Mouse (Mus musculus) heart, embryonic 11.5 days (tissue): ENCODE measurements around the gene Trpc1. TPM values are rescaled to one million over a fixed set of nuclear protein-coding genes. Genes with fewer than 3 reads are reported as not detected.

Experiments used
- ATAC-seq: fragments of 200-750 bp; cut with Nextera tagmentation; replicated peaks from 2 replicates; pipeline ENCODE4 v1.8.0; 2017; ENCODE audit warnings: moderate library complexity; ENCODE audit not compliant: insufficient number of reproducible peaks, low FRiP score, low TSS enrichment
- H3K27ac ChIP-seq: fragments of 300-500 bp; sonication (generic); 2 replicates; pipeline ENCODE4 v1.5.1; 2014; ENCODE audit warnings: mild to moderate bottlenecking, low read depth, low read length
- H3K27me3 ChIP-seq: fragments of 300-500 bp; sonication (generic); 2 replicates; pipeline ENCODE4 v1.6.1; 2014; ENCODE audit warnings: mild to moderate bottlenecking, low read length, mixed read lengths; ENCODE audit not compliant: control insufficient read depth, insufficient read depth
- H3K36me3 ChIP-seq: fragments of 300-500 bp; sonication (generic); 2 replicates; pipeline ENCODE4 v1.6.1; 2014; ENCODE audit warnings: mild to moderate bottlenecking, low read length, moderate library complexity, mixed read lengths; ENCODE audit not compliant: control insufficient read depth, insufficient read depth
- H3K4me1 ChIP-seq: fragments of 300-500 bp; sonication (generic); 2 replicates; pipeline ENCODE4 v1.6.1; 2014; ENCODE audit warnings: low read length; ENCODE audit not compliant: control insufficient read depth, insufficient read depth
- H3K4me2 ChIP-seq: fragments of 300-500 bp; sonication (generic); 2 replicates; pipeline ENCODE4 v1.6.1; 2014; ENCODE audit warnings: mild to moderate bottlenecking, moderate library complexity
- H3K4me3 ChIP-seq: fragments of 300-500 bp; sonication (generic); 2 replicates; pipeline ENCODE4 v1.5.1; 2014; ENCODE audit warnings: low read depth, low read length
- H3K9ac ChIP-seq: fragments of 300-500 bp; sonication (generic); 2 replicates; pipeline ENCODE4 v1.6.1; 2014; ENCODE audit warnings: mild to moderate bottlenecking, low read depth, low read length, moderate library complexity
- H3K9me3 ChIP-seq: fragments of 300-500 bp; sonication (generic); replicated peaks from 2 replicates; pipeline ENCODE4 v1.6.1; 2016; ENCODE audit warnings: low read length; ENCODE audit not compliant: control insufficient read depth
- WGBS: fragments of 180-500 bp; shearing (Covaris S2); extraction: QIAGEN DNeasy Blood & Tissue Kit; methylation state at CpG from one replicate; pipeline ENCODE4 v1.1.7; 2014; ENCODE audit not compliant: insufficient replicate concordance; 5-methylcytosine and 5-hydroxymethylcytosine counted together
- polyA plus RNA-seq: library from polyadenylated mRNA; unstranded; fragments of >200 nt; fragmentation: Nextera tagmentation; extraction: Ambion mirVana; gene quantifications from 2 replicates; pipeline ENCODE4 v1.2.1, GENCODE M21; 2014

The Trpc1 gene
- polyA plus RNA-seq, 1 experiment from 2014 or later = 2.1 TPM

DNA sequence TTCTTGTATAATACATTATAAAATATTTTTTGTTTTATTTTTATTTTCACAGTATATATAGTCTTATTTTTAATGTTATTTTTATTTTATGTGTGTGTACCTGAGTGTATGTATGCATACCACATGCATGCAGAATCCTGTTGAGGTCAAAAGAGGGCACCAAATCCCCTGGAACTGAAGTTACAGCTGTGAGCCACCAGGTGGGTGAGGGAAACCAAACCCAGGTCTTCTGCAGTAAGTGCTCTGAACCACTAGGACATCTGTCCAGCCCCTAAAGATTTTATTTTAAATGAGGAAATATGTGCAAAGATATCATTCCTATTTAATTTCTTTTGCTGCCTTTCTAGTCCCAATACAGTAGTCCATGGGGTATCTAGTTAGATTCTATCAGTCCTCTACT, 41.2 kb downstream of the Trpc1 start:
- no peaks in the 10 kb centered on the region for H3K9me3 ChIP-seq
- no peaks in the 10 kb centered on the region for H3K36me3 ChIP-seq
- ATAC-seq = no peak
- no peaks in the 10 kb centered on the region for H3K27me3 ChIP-seq
- no peak overlapping the region for H3K4me3 ChIP-seq
- H3K4me1 ChIP-seq = no peaks in the 10 kb centered on the region
- no peak overlapping the region for H3K9ac ChIP-seq
- H3K4me2 ChIP-seq = no peak overlapping the region
- no peak overlapping the region for H3K27ac ChIP-seq

DNA sequence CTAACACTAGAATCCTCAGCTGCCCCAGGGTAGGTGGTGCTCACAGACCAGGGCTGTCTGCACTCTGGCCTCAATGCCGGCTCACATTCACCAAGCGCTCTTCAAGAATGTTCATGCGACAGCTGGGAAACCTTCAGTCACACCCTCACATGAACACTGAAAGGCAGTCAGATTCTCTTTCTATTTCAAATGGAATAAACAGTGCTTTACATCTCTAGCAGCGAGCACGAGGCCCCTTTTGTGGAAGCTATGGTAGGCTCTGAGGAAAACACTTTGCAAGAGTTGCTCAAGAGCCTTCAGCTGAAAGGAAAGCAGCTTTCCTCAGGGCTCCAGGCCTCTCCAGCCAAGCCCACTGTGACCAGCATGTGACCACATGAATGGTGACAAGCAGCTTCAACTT, 44.8 kb downstream of the Trpc1 start:
- H3K27me3 ChIP-seq = no peaks in the 10 kb centered on the region
- no peak overlapping the region for H3K9ac ChIP-seq
- H3K4me1 ChIP-seq = no peaks in the 10 kb centered on the region
- no peak overlapping the region for H3K27ac ChIP-seq
- no peak overlapping the region for H3K4me2 ChIP-seq
- ATAC-seq = no peak
- H3K4me3 ChIP-seq = no peak overlapping the region
- H3K36me3 ChIP-seq = no peaks in the 10 kb centered on the region
- no peaks in the 10 kb centered on the region for H3K9me3 ChIP-seq
- WGBS = 67% methylated on average over 5 of the region's 5 CpGs

DNA sequence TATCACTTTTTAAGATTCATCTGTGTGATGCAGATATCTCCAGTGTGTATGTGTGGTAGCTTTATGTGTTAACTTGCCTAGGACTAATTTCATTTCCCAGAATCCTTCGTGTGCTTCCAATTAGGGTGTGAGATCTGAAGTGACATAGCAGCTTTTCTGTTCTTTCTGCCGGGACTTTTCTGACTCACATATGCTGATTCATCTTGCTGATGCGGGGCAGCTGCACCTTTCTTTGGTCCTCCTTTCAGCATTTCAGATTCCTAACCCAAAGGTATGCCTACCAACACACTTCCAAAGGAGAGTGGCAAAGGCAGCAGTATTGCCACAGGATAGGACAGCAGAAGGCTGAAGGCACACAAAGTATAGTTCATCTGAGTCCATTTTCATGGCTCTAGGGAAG, 46.1 kb downstream of the Trpc1 start:
- 77% methylated on average over 3 of the region's 3 CpGs for WGBS
- no peak overlapping the region for H3K9ac ChIP-seq
- H3K4me2 ChIP-seq = no peak overlapping the region

DNA sequence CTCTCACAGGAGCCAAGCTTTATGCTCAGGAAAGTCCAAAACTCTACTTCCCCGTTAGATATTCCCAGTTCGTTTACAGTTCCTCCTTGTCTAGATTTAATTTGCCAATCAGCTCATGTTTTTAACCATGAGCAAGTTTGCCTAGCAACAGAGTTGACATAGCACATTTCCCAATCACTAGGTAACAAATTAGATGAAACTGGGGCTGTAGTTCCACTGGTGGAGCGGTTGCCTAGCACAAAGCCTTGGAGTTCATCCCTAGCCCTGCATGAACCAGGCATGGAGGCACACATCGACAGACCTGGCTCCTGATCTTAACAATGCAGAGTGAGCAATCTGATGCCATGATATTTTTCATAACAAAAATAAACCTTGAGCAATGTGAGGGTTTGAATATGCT, 50.9 kb downstream of the Trpc1 start:
- WGBS = 80% methylated on average over 4 of the region's 4 CpGs
- no peaks in the 10 kb centered on the region; the same call in 1 of the 2 replicates for H3K27me3 ChIP-seq
- no peak for ATAC-seq
- H3K36me3 ChIP-seq = no peaks in the 10 kb centered on the region
- no peak overlapping the region for H3K27ac ChIP-seq
- H3K4me2 ChIP-seq = no peak overlapping the region
- H3K4me3 ChIP-seq = no peak overlapping the region
- H3K9ac ChIP-seq = no peak overlapping the region
- H3K4me1 ChIP-seq = no peaks in the 10 kb centered on the region
- H3K9me3 ChIP-seq = no peaks in the 10 kb centered on the region

More for the DNA sequence above, 46.1 kb downstream of the Trpc1 start:
- no peak overlapping the region for H3K4me3 ChIP-seq
- no peak overlapping the region for H3K27ac ChIP-seq
- H3K4me1 ChIP-seq = no peaks in the 10 kb centered on the region
- no peaks in the 10 kb centered on the region for H3K27me3 ChIP-seq
- ATAC-seq = no peak
- no peaks in the 10 kb centered on the region for H3K36me3 ChIP-seq
- no peaks in the 10 kb centered on the region for H3K9me3 ChIP-seq

DNA sequence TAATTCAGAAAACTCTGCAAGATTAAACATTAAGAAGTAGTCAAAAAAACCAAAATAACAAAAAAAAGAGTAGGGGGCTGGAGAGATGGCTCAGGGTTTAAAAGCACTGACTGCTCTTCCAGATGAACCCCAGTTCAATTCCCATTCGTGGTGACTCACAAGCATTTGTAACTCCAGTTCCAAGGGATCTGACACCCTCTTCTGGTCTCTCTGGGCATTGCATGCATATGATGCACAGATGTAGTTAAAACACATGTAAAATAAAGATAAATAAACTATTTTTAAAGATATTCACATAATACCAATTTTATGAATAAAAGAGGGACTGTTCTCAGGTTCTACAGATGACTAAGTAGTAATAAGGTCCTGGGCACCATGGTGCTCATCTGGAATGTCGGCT, 52.4 kb downstream of the Trpc1 start:
- ATAC-seq = no peak
- no peak overlapping the region for H3K4me2 ChIP-seq
- H3K27ac ChIP-seq = no peak overlapping the region
- no peak overlapping the region for H3K4me3 ChIP-seq
- no peaks in the 10 kb centered on the region for H3K4me1 ChIP-seq
- no peak overlapping the region for H3K9ac ChIP-seq
- H3K27me3 ChIP-seq = no peaks in the 10 kb centered on the region; the same call in 1 of the 2 replicates
- H3K9me3 ChIP-seq = no peaks in the 10 kb centered on the region
- WGBS = 55% methylated on average over 2 of the region's 2 CpGs
- no peaks in the 10 kb centered on the region for H3K36me3 ChIP-seq

DNA sequence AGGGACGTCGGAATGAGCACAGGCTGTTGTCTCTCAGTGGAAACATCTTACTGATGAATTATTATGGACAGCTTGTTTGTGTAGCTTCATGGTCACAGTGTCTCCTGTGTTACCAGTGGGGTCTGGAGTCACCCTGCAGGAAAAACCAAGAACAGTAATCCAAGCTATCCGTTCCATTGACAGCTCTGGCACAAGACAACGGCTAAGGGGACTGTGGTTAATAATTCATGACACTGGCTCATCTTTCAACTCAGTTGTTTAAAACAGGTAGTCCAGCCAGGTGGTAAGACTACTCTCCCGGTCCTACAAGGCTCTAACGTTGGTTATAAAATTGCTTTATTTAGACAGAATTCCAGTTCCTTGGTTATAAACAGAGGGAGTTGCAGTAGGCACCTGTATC, 53.6 kb downstream of the Trpc1 start:
- Histone ChIP-seq H3K4me2 (no peak overlapping the region), H3K4me1 (no peaks in the 10 kb centered on the region), H3K9me3 (no peaks in the 10 kb centered on the region), H3K4me3 (no peak overlapping the region), H3K36me3 (no peaks in the 10 kb centered on the region), H3K27me3 (no peaks in the 10 kb centered on the region; the same call in 1 of the 2 replicates), H3K27ac (no peak overlapping the region), H3K9ac (no peak overlapping the region)
- 76% methylated on average over 6 of the region's 6 CpGs for WGBS
- no peak for ATAC-seq

DNA sequence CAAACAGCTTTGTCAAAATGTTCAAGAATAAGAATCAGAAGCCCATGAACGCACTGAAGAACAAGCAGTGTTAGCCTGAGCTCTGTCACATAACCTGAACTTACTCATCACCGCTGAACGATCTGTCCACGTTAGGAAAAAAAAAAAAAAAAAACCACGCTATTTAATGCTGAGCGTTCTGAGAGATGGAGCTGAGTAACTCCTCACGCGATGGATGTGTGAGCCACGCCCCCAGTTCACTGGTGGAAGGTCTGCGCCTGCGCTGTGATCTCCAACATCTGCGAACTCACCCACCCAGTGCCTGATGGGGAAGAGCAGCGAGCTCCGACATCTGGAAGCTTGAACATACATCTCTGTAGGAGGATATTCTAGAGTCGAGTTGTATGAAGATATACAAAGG, 55.2 kb downstream of the Trpc1 start:
- no peak overlapping the region for H3K9ac ChIP-seq
- no peaks in the 10 kb centered on the region; the same call in 1 of the 2 replicates for H3K27me3 ChIP-seq
- 83% methylated on average over 15 of the region's 15 CpGs for WGBS
- H3K36me3 ChIP-seq = no peaks in the 10 kb centered on the region
- H3K27ac ChIP-seq = no peak overlapping the region
- ATAC-seq = no peak
- H3K4me3 ChIP-seq = no peak overlapping the region
- no peaks in the 10 kb centered on the region for H3K9me3 ChIP-seq
- H3K4me2 ChIP-seq = no peak overlapping the region
- no peaks in the 10 kb centered on the region for H3K4me1 ChIP-seq

DNA sequence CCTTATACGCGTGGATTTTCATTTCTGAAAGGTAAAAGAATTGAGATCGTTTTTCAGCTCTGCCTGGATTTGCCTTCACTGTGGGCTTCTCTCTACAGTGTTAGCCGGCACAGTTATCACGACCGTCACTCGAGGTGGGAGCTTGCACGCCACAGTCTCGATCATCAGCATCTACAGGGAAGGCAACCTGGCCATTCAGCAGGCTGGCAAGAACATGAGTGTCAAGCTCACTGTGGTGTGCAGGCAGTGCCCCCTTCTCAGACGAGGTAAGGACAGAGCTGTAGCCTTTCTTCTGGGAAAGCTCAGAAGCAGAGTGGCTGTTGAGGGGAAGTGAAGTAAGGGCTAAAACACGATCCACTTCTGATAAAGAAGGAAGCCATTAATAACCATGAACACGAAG, 55.6 kb downstream of the Trpc1 start:
- WGBS = 62% methylated on average over 12 of the region's 12 CpGs
- Histone ChIP-seq H3K27me3 (no peaks in the 10 kb centered on the region; the same call in 1 of the 2 replicates), H3K4me2 (no peak overlapping the region), H3K9ac (no peak overlapping the region), H3K27ac (no peak overlapping the region), H3K4me1 (no peaks in the 10 kb centered on the region), H3K36me3 (no peaks in the 10 kb centered on the region), H3K4me3 (no peak overlapping the region), H3K9me3 (no peaks in the 10 kb centered on the region)
- no peak for ATAC-seq

DNA sequence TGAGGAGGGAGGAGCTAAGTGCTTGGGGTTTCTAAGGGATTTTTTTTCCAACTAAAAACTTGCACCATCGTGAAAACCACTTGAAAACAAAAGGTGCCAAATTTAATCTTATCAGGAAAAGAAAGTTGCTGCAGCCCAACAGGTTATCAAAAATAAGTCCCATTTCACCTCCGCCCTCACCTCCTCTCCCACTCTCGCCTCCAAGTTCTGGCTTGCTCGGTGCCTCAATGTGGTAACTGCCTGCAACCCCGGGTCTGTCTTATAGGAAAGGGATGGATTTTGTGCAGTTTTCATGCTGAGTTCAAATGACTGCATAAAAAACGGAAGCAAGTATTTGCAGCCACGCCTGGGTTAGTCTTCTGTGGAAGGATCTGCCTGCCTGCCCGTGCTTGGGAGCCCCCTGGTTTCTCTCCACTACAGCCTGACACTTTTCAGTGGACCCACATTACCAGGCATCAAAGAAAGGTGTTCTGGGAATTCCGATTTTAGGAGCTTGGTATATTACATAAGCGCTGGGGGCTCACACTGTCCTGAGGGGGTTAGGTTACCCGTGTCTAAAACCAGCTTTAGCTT, 56.6 kb downstream of the Trpc1 start:
- no peak overlapping the region for H3K4me2 ChIP-seq
- H3K27ac ChIP-seq = no peak overlapping the region
- no peak overlapping the region for H3K4me3 ChIP-seq
- 63% methylated on average over 11 of the region's 11 CpGs for WGBS
- H3K4me1 ChIP-seq = no peaks in the 10 kb centered on the region
- H3K27me3 ChIP-seq = no peaks in the 10 kb centered on the region; the same call in 1 of the 2 replicates
- H3K36me3 ChIP-seq = no peaks in the 10 kb centered on the region
- ATAC-seq = no peak
- no peak overlapping the region for H3K9ac ChIP-seq
- no peaks in the 10 kb centered on the region for H3K9me3 ChIP-seq
